Mouse (Mus musculus) ZHBTc4 (cell line): ENCODE measurements around the gene Gm9918.
"Not testable (repeated sequence)": the region's sequence is repeated elsewhere in the genome, so short reads cannot be mapped to it uniquely, and the experiment has no call there.

ENCODE experiments used
- DNase-seq: peaks from one replicate; pipeline ENCODE4 v3.0.0-alpha.2; 2011; ENCODE audit warnings: low read depth, low spot score

Gene Gm9918

DNA sequence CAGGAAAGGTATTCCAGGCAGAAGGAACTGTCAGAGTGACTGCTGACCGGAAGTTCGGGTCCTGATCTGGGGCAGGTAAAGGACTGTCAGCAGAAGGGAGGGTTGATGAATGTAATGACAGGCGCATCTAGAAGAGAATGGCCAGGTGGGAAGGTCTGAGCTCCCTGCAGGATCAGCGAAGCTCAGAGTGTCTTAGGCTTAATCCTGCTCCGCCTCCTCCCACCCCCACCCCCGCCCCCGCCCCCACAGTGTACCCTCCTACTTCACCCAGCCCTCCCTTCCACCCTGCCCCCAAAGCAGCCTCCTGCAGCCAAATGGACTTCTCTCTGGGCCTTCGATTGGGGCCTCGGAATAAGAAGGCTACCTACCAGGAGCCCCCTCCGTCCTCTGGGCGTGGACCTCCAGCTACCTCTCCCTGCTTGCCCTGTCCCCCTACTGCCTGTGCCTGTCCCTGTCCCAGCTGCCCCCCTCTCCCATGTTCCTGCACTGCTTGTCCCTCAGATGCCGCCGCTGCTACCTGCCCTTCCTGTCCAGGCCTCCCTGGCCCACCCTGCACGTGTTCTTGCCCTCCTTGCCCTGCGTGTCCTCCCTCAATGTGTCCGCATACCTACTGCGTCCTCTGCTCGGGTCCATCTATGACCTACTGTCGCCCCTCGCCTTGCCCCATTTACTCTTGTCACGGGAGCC is at the start of gene Gm9918:
Gene Gm9918, plus strand, starts transcription at position 290 of the 687 bp plus-strand sequence.
- no peak for DNase-seq

DNA sequence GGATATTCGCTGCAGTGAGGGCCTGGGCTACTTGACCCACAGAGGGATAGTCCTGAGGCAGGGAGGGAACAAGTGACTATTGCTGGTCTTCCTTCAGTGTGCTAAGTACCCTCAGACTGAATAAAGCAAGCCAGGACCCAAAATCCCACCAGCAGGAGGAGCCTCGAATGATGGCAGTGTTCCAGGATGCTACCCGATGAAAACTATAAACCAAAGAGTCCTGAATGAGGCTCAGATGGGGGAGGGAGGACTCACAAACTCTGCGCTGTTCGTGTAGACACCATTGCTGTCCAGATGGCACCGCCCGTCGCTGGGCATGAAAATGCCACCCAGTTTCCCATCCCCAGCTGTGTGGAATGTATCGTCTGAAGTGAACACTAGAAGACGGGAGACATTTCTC is 48.0 kb upstream of the Gm9918 start:
- DNase-seq = peak; percentile 54

DNA sequence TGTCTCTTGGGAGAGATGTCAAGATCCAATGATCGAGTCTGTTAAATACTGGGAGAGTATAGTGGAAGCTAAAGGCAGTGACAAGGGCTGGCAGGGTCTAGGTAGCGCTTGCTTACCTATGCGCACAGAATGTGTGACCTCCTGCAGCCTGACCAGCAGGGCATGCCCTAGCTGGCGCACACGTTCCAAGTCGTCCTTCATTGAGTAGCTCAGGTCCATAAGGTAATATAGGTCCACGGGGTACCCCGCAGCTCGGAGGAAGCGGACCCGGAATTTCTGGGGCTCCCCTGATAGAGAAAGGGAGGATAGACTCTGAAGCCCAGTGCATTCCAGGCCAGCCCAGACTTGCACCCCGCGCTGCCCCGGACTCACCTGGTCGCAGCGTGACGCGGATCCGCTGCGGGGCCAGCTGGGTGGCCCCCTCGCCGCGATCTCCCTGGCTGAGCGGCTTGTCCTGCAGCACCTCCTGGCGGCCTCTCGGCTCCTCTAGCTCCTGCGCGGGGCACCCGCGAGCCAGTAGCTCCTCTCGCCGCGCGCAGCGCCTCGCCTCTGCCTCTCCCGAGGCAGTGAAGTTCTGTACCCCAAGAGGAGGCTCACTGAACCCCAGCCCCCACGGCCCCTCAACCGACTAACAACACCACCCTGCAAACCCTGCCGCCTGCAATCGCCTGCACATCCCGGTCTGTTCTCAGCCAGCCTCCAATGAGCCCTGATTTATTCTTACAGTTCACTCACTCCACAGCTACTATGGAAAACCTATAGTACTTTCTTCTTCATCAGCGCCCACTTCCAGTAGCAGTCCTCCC is 46.0 kb upstream of the Gm9918 start:
- peak; percentile 80 for DNase-seq

DNA sequence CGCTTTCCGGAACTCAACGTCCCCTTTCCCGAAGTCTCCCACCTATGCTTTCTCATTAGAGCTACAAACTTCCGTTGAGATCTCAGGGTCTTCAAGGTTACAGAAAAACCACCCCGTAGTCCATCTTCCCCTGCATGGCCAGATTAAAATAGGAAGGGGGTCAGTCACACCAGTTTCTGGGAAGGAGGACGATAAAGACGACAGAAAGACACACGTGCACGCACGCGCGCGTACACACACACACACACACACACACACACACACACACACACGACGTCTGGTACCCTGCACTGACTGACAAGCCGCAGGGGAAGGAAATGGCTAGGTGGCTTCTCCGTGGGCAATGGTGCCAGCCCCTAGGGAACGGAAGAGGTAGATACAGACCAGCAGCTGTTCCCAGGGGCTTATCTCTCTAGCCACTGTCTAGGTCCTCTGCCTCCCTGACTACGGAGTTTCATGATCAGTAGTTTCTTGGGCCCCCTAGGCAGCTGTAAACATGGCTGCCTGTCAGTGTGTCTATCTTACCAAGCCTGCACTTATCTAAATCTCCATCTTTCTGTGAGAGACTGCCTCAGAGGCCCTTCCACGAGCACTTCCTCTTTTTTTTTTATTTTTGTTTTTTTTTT is 45.3 kb upstream of the Gm9918 start:
- no peak for DNase-seq

DNA sequence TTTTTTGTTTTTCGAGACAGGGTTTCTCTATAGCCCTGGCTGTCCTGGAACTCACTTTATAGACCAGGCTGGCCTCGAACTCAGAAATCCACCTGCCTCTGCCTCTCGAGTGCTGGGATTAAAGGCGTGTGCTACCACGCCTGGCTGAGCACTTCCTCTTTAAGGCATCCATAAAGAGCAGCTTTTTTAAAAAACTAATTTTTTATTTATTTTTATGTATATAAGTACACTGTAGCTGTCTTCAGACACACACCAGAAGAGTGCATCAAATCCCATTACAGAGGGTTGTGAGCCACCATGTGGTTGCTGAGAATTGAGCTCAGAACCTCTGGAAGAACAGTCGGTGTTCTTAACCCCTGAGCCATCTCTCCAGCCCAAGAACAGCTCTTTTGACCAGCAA is 44.7 kb upstream of the Gm9918 start:
- DNase-seq = not testable (repeated sequence)

DNA sequence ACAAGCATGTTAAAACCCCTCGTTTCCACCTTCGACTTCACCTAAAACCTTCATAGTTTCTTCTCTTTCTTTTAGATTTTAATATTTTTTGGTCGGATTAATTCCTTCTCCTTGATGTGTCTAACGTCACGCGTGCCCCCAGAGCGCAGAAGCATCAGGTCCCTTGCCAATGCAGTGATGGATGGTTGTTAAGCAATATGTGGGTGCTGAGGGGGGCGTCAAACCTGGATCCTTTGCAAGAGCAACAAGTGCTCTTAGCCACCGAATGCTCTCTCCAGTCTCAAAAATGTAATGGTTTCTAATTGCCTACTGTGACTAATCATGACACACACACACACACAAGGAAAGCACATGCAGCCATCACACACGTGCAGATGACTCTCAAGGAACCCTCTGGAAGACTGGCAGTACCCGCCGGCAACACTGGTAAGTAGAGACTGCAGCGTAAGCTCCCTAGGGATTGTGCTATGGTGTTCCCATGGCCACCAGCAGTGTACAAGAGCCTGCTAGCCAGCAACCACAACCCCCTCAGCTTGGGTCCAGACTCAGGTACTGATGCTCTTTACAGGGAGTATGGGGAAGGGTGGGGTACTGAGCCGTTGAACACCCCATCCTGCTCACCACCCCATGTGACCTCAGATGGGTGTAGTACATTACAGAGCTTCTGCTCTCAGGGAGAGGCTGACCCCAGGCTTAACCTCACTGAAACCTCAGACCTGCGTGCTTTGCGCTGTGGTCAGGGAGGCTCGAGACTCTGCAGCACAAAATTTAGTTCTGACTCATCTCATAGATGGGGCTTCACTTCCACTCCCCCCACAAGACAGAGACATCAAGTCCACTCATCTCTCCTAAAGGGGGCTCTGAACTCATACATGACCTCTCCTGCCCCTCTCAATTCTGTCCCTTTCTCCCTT is 39.7 kb upstream of the Gm9918 start:
- no peak for DNase-seq

DNA sequence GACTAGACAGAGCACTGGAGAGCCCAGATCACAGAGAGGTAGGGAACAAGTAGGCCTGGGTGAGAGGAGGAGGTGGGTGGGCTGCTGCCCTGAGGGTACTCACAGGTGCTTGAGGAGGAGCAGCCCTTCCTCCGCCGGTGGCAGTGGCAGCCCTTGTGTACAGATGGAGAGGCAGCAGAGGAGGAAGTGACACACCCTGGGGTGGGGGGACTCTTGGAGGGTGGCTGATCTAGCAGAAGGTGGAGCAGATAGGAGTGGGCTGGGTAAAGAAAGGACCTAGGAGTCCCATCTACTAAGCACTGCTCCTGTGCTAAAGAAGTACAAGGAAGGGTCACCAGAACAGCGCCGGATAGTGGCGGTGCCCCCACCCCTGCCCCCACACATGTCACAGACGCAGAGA is 38.6 kb upstream of the Gm9918 start, which contains the start of gene Itgb7:
Gene Itgb7, minus strand, starts transcription at position 197 of the 400 bp plus-strand sequence.
- peak; percentile 51 for DNase-seq

DNA sequence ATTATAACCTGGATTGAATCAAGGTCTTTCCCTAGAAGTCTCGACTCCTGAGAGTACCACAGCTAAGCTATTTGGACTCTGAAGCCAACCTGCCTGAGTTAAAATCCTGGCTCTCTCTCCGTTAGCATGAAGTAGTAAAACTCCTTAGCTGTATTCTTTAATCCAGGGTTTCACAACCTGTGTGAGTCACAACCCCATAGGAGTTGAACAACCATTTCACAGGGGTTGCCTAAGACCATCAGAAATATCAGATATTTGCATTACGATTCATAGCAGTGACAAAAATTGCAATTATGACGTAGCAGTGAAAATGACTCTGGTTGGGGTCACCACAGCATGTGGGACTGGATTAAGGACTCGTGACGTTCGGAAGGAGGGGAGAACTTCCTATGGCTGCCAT is 37.6 kb upstream of the Gm9918 start:
- no peak for DNase-seq

DNA sequence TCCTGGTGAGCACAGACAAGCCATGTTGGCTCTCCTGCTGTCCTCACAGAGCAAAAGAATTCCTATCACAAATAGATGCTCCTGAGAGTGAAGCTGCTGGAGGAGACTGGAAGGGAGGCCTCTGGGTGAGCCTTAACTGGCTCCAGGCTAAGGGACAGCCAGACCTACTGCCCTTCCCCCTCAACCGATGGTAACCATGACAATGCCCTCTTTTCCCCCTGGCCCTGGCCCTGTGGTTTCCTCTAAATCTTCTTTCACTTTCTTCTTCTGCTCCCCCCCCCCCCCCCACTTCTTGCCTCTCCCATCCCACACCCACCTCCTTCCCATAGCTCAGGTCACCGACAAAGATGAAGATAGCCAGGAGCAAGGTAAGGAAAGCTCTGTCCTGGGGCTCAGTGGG is 36.5 kb upstream of the Gm9918 start:
- DNase-seq = no peak

DNA sequence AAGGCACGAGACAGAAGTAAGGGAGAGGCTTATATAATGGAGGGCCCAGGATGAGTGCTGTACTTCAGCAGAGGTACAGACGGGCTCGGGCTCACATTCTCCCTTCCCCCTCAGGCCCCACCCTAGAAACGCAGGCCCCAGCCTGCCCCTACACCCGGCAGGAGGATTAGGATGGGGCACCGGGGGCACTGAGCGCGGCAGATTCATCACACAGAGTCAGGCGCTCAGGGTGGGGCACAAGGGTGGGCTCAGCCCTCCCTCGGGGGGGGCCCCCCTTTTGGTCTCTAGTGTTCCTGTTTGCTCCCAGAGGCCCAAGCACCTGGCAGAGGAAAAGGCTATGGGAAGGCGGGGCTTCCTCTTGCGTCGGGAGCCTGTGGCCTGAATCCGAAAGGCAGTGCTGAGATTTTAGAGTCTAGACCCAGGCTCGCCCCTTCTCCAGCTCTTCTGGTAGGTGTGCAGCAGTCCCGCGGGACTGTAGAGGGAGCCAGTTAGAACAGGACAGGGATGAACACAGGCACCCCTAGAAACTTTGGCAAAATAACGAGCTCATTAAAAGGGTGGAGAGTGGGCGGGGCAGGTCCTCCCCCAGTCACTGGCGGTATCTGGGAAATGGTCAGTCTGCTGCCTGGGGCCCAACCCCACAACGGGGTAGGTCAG is 34.9 kb upstream of the Gm9918 start:
- peak; percentile 86 for DNase-seq

DNA sequence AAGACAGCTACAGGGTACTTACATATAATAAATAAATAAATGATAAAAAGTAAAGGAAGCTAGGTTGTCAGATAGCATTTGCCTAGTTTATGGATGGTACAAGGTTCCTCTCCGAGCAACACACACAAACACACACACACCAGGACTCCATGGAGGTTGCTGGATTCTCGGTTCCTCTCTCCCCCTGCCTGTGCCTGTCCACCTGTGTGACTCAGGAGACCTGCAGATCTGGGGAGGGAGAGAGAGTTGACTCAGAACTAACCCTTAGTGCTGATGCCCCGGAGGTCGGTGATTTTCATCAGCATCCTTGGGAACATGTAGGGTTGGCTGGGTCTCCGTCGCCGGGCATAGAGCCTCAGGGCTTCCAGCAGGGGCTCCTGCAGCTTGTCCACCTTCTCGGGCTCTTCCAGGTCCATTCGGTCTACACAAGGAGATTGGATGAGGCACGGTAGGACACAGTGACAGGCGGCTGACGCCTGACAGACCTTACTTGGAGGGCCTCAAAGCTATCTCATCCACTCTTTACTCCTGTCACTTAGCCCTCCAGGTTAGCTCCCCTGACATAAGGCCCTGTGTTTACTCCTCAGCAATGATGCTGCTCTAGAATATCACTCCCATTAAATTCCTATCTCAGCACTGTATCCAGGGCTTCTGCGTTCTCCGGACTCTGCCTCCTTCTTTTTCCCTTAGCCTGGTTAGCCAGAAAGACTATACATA is 31.7 kb upstream of the Gm9918 start:
- DNase-seq = no peak

DNA sequence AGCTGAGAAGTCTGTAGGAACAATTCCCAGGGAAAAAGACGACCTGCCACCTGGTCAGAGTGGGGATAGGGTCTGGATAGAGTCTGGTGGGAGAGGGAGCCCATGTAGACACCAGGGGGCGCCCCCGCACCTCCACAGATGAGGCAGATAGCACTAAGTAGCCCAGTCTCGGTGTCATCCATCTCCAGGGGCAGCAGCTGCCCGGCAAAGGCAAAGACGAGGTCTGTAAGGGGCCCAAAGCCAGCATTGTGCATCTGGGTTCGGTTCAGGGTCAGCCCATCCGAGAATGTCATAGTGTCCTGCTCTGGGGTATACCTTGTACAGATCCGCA is 31.1 kb upstream of the Gm9918 start:
- DNase-seq = peak; percentile 90

DNA sequence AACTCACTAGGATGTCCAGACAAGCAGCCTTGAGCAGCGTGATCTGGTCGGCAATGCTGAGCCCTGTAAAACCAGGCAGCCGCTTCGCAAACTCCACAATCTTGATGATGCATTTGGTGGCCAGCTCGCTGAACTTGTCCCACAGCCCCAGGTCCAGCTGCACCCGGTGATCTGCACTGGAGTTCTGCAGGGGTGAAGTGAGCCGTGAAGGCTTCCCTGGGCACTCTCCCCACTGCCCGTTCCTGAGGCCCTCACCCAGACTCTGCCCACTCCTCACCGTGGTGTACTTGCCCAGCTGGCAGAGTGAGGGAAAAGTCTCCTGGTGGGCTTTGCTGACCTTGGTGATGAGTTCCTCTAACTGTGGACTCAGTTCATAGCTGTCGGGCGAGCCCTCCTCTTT is 30.5 kb upstream of the Gm9918 start:
- DNase-seq = no peak

DNA sequence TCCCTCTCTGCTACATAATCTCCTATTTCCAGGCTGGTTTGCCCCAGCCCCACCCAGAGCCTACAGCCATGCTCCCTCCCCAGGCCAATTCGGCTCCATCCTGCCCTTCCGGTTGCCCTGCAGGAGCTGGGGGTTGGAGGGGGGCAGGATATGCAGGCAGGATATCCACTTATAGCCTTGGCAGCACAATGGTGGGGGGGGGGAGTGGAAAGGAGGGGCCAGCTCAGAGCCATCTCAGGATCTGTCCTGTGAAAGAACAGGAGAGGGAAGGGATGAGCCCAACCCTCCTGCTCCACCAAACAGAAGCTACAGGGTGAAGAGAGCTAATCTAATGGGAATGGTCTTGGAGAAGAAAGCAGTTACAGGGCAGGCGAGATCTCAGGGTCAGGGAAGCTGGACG is 29.8 kb upstream of the Gm9918 start:
- DNase-seq = peak; percentile 88

DNA sequence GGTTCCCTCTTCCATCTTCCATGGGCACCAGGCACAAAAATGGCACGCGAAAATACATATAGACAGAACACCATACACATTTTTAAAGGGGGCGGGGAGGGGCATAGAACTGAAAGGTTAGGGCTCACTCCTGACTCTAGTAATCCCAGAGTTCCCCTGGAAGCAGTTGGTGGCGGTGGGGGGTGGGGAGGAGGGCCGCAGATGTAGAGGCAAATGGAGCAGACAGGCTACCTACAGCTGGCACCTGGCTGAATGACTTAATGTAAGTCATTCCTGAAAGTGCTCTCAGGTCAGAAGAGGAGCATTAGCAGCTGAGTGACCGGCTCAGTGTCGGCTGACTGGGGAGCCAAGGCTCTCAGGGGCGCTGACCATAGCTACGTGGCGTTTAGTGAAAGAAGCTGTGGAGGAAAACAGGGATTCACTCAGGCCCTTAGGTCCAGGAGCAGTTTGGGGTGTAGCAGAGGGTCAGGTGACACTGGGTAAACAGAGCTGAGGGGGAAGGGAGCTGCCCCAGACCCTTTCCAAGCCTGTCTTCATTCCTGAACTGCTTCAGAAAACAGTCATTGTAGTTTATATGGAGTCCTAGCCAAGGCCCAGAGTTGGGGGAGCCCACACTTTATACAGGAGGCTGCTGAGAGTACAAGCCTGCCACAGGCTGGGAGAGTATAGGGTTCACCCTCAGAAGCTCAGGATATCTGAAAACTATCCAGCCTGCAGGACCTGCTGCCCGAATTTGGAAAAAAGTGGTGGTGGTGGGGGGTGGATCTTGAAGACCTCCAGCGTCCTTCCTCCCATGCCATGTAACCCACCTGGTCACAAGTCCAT is 27.7 kb upstream of the Gm9918 start:
- no peak for DNase-seq

DNA sequence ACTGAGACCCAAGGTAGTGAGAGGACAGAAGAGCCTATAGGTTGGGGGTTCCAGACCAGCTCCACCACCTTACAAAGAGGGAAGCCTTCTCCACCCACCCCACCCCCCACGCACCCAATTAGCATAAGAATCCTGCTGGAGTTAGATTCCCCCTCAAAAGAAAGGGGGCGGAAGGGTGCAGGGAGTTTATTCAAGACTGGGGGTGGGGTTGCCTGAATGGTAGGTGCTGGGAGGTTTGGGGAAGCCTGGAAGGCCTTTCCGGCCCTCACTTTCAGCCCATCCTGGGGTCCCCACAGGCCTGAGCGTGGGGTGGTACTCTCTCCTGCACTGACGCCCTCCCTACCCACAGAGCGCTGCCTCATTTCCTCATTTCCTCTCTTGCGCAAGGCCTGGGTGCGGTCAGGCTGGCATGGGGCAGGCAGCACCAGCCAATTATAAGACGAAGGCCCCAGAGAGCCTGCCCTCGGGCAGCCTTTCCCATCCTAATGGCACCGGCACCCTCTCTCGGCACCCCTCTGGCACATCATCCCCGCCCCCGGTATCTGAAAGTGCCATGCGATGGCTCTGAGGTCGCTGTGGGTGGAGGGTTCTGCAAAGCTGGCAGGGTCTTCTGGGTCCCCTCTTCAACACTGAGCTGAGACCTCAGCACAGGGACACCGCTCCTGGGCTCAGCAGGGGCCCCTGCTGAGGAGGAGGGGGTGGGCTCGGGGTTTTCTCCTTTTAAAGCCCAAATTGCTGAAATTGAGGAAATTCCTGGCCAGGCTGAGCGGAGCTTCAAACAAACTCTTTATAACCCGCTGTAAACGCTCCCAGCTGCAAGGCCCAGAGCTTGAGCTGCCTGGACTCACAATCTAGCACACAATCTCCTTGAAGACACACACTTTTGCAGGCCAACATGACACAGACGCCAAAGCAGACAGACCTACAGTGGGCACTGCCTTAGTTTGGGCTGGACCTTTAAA is 26.9 kb upstream of the Gm9918 start:
- DNase-seq = peak; percentile 81

DNA sequence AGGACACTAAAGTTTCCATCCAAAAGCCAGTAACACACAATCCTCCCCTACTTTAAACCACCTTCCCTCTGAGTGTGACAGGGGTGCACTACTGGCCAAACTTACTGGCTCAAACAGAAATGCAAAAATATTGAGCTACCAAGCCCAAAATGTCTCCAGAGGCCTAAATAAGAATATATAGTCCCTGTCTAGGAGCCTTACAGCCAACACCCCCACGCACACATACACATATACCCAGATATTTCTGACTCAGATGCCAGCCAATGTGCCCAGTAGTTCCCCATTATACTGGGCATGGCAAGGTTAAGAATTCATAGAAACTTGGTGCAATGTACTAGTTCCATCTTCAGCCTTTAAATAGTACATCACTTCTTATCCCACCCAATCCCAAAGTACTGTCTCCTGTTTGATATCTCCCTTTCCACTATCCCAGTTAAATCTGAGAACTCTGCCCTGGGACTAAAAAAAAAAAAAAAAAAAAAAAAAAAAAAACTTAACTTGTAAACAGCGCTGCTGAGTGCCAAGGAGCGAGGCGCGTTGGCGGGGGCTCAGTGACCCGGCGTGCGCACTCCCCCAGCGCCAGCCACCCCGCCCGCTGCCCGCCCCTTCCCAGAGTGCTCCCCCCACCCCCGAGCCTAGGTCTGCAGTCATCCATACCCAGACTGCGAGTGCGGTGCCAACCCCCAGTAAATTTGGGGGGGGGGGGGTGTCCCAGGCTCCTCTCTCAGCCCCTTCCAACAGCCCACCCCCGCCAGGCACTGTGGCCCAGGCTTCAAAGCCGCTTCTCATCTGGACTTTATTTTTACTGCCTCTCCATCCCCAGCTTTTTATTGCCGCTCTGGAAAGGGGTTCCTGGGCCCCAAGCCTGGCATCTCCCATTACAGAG is 25.8 kb upstream of the Gm9918 start:
- no peak for DNase-seq
